Mouse (Mus musculus): ENCODE measurements around the gene Clic5. TPM values are rescaled to one million over a fixed set of nuclear protein-coding genes. Genes with fewer than 3 reads are reported as not detected.
A peak's percentile ranks its signal among the peaks of the same experiment; 100 is the strongest.
"Not testable (repeated sequence)": the region's sequence is repeated elsewhere in the genome, so short reads cannot be mapped to it uniquely, and the experiment has no call there.

The Clic5 gene
- polyA plus RNA-seq, 1 experiment from 2014 or later = 0.64 TPM

GRCm38 (mm10) chr17:44169676-44170075 lies 18.7 kb upstream of the Clic5 start:
- Histone ChIP-seq H3K4me1 (0 out of 2 replicates have a peak, but pooled peaks cover 5% of the 10 kb centered on the region), H3K36me3 (no peaks in the 10 kb centered on the region)
- WGBS = 89% methylated on average over 4 of the region's 4 CpGs

GRCm38 (mm10) chr17:44170316-44170715 lies 18.1 kb upstream of the Clic5 start:
- H3K9ac ChIP-seq = no peak overlapping the region
- no peaks in the 10 kb centered on the region for H3K27me3 ChIP-seq
- H3K4me3 ChIP-seq = no peak overlapping the region
- no peak overlapping the region for H3K27ac ChIP-seq
- H3K4me1 ChIP-seq = 0 out of 2 replicates have a peak, but pooled peaks cover 5% of the 10 kb centered on the region
- no peaks in the 10 kb centered on the region for H3K9me3 ChIP-seq
- ATAC-seq (ENCODE audit: insufficient number of reproducible peaks, insufficient read depth, low FRiP score, low TSS enrichment) = no peak
- H3K36me3 ChIP-seq = no peaks in the 10 kb centered on the region
- H3K4me2 ChIP-seq (replicated peaks) = no peak overlapping the region
- WGBS = 92% methylated on average over 3 of the region's 3 CpGs

More at GRCm38 (mm10) chr17:44169676-44170075, 18.7 kb upstream of the Clic5 start:
- H3K9me3 ChIP-seq = no peaks in the 10 kb centered on the region
- H3K27me3 ChIP-seq = no peaks in the 10 kb centered on the region
- no peak overlapping the region for H3K27ac ChIP-seq
- no peak overlapping the region for H3K4me2 ChIP-seq (replicated peaks)
- no peak overlapping the region for H3K9ac ChIP-seq
- H3K4me3 ChIP-seq = no peak overlapping the region
- ATAC-seq (ENCODE audit: insufficient number of reproducible peaks, insufficient read depth, low FRiP score, low TSS enrichment) = no peak

- 47% methylated on average over 3 of the region's 3 CpGs for WGBS
- H3K9ac ChIP-seq = no peak overlapping the region
- H3K36me3 ChIP-seq = no peaks in the 10 kb centered on the region
- H3K27me3 ChIP-seq = no peaks in the 10 kb centered on the region
- H3K4me3 ChIP-seq = no peak overlapping the region
- H3K4me1 ChIP-seq = no peaks in the 10 kb centered on the region
- H3K4me2 ChIP-seq (replicated peaks) = no peak overlapping the region
- H3K27ac ChIP-seq = no peak overlapping the region
- ATAC-seq (ENCODE audit: insufficient number of reproducible peaks, insufficient read depth, low FRiP score, low TSS enrichment) = no peak
- no peaks in the 10 kb centered on the region for H3K9me3 ChIP-seq
Measured at GRCm38 (mm10) chr17:44171930-44172329, 16.5 kb upstream of the Clic5 start.

- no peak overlapping the region for H3K4me2 ChIP-seq (replicated peaks)
- H3K27me3 ChIP-seq = no peaks in the 10 kb centered on the region
- H3K27ac ChIP-seq = no peak overlapping the region
- no peaks in the 10 kb centered on the region for H3K9me3 ChIP-seq
- H3K4me3 ChIP-seq = no peak overlapping the region
- ATAC-seq (ENCODE audit: insufficient number of reproducible peaks, insufficient read depth, low FRiP score, low TSS enrichment) = no peak
- H3K9ac ChIP-seq = no peak overlapping the region
- WGBS = 70% methylated on average over 2 of the region's 2 CpGs
- H3K4me1 ChIP-seq = no peaks in the 10 kb centered on the region
- H3K36me3 ChIP-seq = no peaks in the 10 kb centered on the region
Measured at GRCm38 (mm10) chr17:44173341-44173740, 15.0 kb upstream of the Clic5 start.

- Histone ChIP-seq H3K9me3 (no peaks in the 10 kb centered on the region), H3K4me3 (no peak overlapping the region), H3K27me3 (no peaks in the 10 kb centered on the region), H3K36me3 (no peaks in the 10 kb centered on the region), H3K4me2 (replicated peaks) (no peak overlapping the region), H3K4me1 (no peaks in the 10 kb centered on the region), H3K9ac (no peak overlapping the region), H3K27ac (no peak overlapping the region)
- WGBS = 80% methylated on average over 3 of the region's 3 CpGs
- no peak for ATAC-seq (ENCODE audit: insufficient number of reproducible peaks, insufficient read depth, low FRiP score, low TSS enrichment)
Measured at GRCm38 (mm10) chr17:44177291-44177690, 11.1 kb upstream of the Clic5 start.

- no peak overlapping the region for H3K4me2 ChIP-seq (replicated peaks)
- no peak overlapping the region for H3K9ac ChIP-seq
- ATAC-seq (ENCODE audit: insufficient number of reproducible peaks, insufficient read depth, low FRiP score, low TSS enrichment) = no peak
- WGBS = 79% methylated on average over 8 of the region's 8 CpGs
- no peaks in the 10 kb centered on the region for H3K4me1 ChIP-seq
- H3K4me3 ChIP-seq = no peak overlapping the region
- no peaks in the 10 kb centered on the region for H3K36me3 ChIP-seq
- no peak overlapping the region for H3K27ac ChIP-seq
- no peaks in the 10 kb centered on the region for H3K9me3 ChIP-seq
- H3K27me3 ChIP-seq = no peaks in the 10 kb centered on the region
Measured at GRCm38 (mm10) chr17:44181346-44181745, 7.0 kb upstream of the Clic5 start.

GRCm38 (mm10) chr17:44186871-44187270 lies 1.5 kb upstream of the Clic5 start:
- no peak overlapping the region for H3K27ac ChIP-seq
- no peaks in the 10 kb centered on the region for H3K9me3 ChIP-seq
- ATAC-seq (ENCODE audit: insufficient number of reproducible peaks, insufficient read depth, low FRiP score, low TSS enrichment) = no peak
- no peaks in the 10 kb centered on the region for H3K36me3 ChIP-seq
- no peak overlapping the region for H3K4me3 ChIP-seq
- 81% methylated on average over 3 of the region's 3 CpGs for WGBS
- H3K9ac ChIP-seq = no peak overlapping the region
- no peak overlapping the region for H3K4me2 ChIP-seq (replicated peaks)
- no peaks in the 10 kb centered on the region; the same call in 1 of the 2 replicates for H3K4me1 ChIP-seq
- peaks cover 21% of the 10 kb centered on the region; the same call in 1 of the 2 replicates for H3K27me3 ChIP-seq

GRCm38 (mm10) chr17:44187537-44187936 lies 847 bp upstream of the Clic5 start:
- not testable (repeated sequence) for H3K36me3 ChIP-seq, H3K9ac ChIP-seq
- peaks cover 21% of the 10 kb centered on the region; the same call in 1 of the 2 replicates for H3K27me3 ChIP-seq

GRCm38 (mm10) chr17:44188769-44189145 lies 373 bp downstream of the Clic5 start:
- peaks cover 21% of the 10 kb centered on the region; the same call in 1 of the 2 replicates for H3K27me3 ChIP-seq
- peak overlapping the region; percentile 12; the same call in 1 of the 2 replicates for H3K9ac ChIP-seq
- no peaks in the 10 kb centered on the region for H3K36me3 ChIP-seq
- H3K4me3 ChIP-seq = peak overlapping the region; percentile 40
- WGBS = under 1% methylated on average over 23 of the region's 24 CpGs
- peak overlapping the region; percentile 87 for H3K4me2 ChIP-seq (replicated peaks)
- ATAC-seq (ENCODE audit: insufficient number of reproducible peaks, insufficient read depth, low FRiP score, low TSS enrichment) = no peak
- no peak overlapping the region for H3K27ac ChIP-seq
- no peaks in the 10 kb centered on the region; the same call in 1 of the 2 replicates for H3K4me1 ChIP-seq
- no peaks in the 10 kb centered on the region for H3K9me3 ChIP-seq

More at GRCm38 (mm10) chr17:44187537-44187936, 847 bp upstream of the Clic5 start:
- not testable (repeated sequence) for H3K27ac ChIP-seq; H3K4me3 ChIP-seq; ATAC-seq (ENCODE audit: insufficient number of reproducible peaks, insufficient read depth, low FRiP score, low TSS enrichment); H3K4me2 ChIP-seq (replicated peaks); H3K4me1 ChIP-seq; H3K9me3 ChIP-seq

- Histone ChIP-seq H3K4me2 (replicated peaks) (peak overlapping the region; percentile 87), H3K27me3 (peaks cover 21% of the 10 kb centered on the region; the same call in 1 of the 2 replicates)
- ATAC-seq (ENCODE audit: insufficient number of reproducible peaks, insufficient read depth, low FRiP score, low TSS enrichment) = peak; percentile 67; the same call in 1 of the 2 replicates
Measured at GRCm38 (mm10) chr17:44189696-44190095, 1.3 kb downstream of the Clic5 start.

GRCm38 (mm10) chr17:44190246-44190645 lies 1.9 kb downstream of the Clic5 start:
- peaks cover 21% of the 10 kb centered on the region; the same call in 1 of the 2 replicates for H3K27me3 ChIP-seq
- no peak overlapping the region for H3K27ac ChIP-seq
- no peak overlapping the region for H3K9ac ChIP-seq
- H3K4me2 ChIP-seq (replicated peaks) = no peak overlapping the region
- WGBS = 34% methylated on average over 7 of the region's 7 CpGs
- no peaks in the 10 kb centered on the region for H3K36me3 ChIP-seq
- H3K9me3 ChIP-seq = no peaks in the 10 kb centered on the region
- no peaks in the 10 kb centered on the region; the same call in 1 of the 2 replicates for H3K4me1 ChIP-seq
- no peak overlapping the region for H3K4me3 ChIP-seq
- no peak for ATAC-seq (ENCODE audit: insufficient number of reproducible peaks, insufficient read depth, low FRiP score, low TSS enrichment)

More at GRCm38 (mm10) chr17:44189696-44190095, 1.3 kb downstream of the Clic5 start:
- 3% methylated on average over 11 of the region's 11 CpGs for WGBS
- Histone ChIP-seq H3K4me3 (0 out of 2 replicates have a peak overlapping the region, but pooled peaks have one; percentile 40), H3K4me1 (no peaks in the 10 kb centered on the region; the same call in 1 of the 2 replicates), H3K9ac (no peak overlapping the region), H3K9me3 (no peaks in the 10 kb centered on the region), H3K27ac (no peak overlapping the region), H3K36me3 (no peaks in the 10 kb centered on the region)

GRCm38 (mm10) chr17:44192981-44193380 lies 4.6 kb downstream of the Clic5 start:
- WGBS = 78% methylated on average over 3 of the region's 3 CpGs
- no peak overlapping the region for H3K4me2 ChIP-seq (replicated peaks)
- no peak overlapping the region for H3K9ac ChIP-seq
- no peaks in the 10 kb centered on the region for H3K9me3 ChIP-seq
- no peak overlapping the region for H3K4me3 ChIP-seq
- H3K4me1 ChIP-seq = no peaks in the 10 kb centered on the region; the same call in 1 of the 2 replicates
- H3K27me3 ChIP-seq = peaks cover 17% of the 10 kb centered on the region; the same call in 1 of the 2 replicates
- H3K27ac ChIP-seq = no peak overlapping the region
- H3K36me3 ChIP-seq = no peaks in the 10 kb centered on the region
- ATAC-seq (ENCODE audit: insufficient number of reproducible peaks, insufficient read depth, low FRiP score, low TSS enrichment) = no peak

All from embryonic facial prominence, embryonic 12.5 days (tissue).